Mouse (Mus musculus) limb, embryonic 10.5 days (tissue): Measurements from ENCODE around the gene Rpl24. TPM values are rescaled to one million over a fixed set of nuclear protein-coding genes. Genes with fewer than 3 reads are reported as not detected.
"Not testable (repeated sequence)": the region's sequence is repeated elsewhere in the genome, so short reads cannot be mapped to it uniquely, and the experiment has no call there.

Experiments used
- DNase-seq: peaks from one replicate; pipeline ENCODE4 v3.0.0-alpha.2; 2017; ENCODE audit warnings: low spot score
- H3K27ac ChIP-seq: fragments of 300-500 bp; sonication (generic); 2 replicates; pipeline ENCODE4 v1.5.1; 2016; ENCODE audit warnings: mild to moderate bottlenecking
- H3K27me3 ChIP-seq: fragments of 300-500 bp; sonication (generic); 2 replicates; pipeline ENCODE4 v1.6.1; 2016; ENCODE audit warnings: low read depth, mild to moderate bottlenecking; ENCODE audit not compliant: poor library complexity, severe bottlenecking
- H3K36me3 ChIP-seq: fragments of 300-500 bp; sonication (generic); 2 replicates; pipeline ENCODE4 v1.6.1; 2016; ENCODE audit warnings: mild to moderate bottlenecking, moderate library complexity
- H3K4me1 ChIP-seq: fragments of 300-500 bp; sonication (generic); 2 replicates; pipeline ENCODE4 v1.6.1; 2016
- H3K4me3 ChIP-seq: fragments of 300-500 bp; sonication (generic); 2 replicates; pipeline ENCODE4 v1.5.1; 2016; ENCODE audit warnings: mild to moderate bottlenecking, moderate library complexity
- H3K9me3 ChIP-seq: fragments of 300-500 bp; sonication (generic); replicated peaks from 2 replicates; pipeline ENCODE4 v1.6.1; 2016; ENCODE audit warnings: mild to moderate bottlenecking
- WGBS: fragments of 180-500 bp; shearing (Covaris S2); methylation state at CpG from one replicate; pipeline ENCODE4 v1.1.7; 2016; 5-methylcytosine and 5-hydroxymethylcytosine counted together
- polyA plus RNA-seq: library from polyadenylated mRNA; unstranded; fragments of >200 nt; fragmentation: Nextera tagmentation; extraction: Ambion mirVana; gene quantifications from 2 replicates; pipeline ENCODE4 v1.2.1, GENCODE M21; 2016

Rpl24 gene
- polyA plus RNA-seq = 711 and 800 TPM in 2 replicates

DNA sequence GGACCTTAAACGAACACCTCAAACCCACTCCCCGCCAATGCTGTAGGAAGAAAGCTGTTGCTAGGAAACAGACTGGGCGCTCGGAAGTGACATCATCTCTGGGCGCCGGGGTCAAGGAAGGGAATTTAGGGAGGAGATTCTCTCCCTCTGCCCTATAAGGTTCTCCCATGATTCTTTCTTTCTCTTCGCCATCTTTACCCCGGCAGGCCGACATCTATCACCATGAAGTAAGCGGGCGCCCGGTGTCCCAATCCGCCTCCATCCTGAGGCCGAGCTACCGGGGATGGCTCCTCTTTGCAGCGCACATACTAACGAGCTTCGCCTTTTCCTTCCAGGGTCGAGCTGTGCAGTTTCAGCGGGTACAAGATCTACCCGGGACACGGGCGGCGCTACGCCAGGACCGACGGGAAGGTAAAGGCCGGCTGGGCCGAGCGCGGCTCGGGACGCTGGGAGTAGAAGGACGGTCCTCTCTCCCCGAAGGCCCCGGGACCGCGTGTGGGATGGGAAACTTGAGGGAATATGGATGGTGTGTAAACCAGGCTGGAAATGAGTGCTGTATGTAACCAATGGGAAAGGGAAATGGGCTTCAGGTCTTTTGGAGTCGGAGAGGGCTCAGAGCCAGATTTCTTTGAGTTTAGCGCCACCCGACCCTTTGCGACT is at the start of gene Rpl24:
Rpl24 (plus strand) TSS at position 64 of the 660 bp plus-strand sequence.
- Histone ChIP-seq H3K36me3 (peaks cover 41% of the 10 kb centered on the region), H3K27ac (peak within 1 kb of the TSS; percentile 93), H3K27me3 (no peaks in the 10 kb centered on the region), H3K9me3 (no peaks in the 10 kb centered on the region), H3K4me3 (peak within 1 kb of the TSS; percentile 82), H3K4me1 (peaks cover 9% of the 10 kb centered on the region)
- under 1% methylated on average over 42 of the region's 42 CpGs for WGBS
- DNase-seq = peak; percentile 95

DNA sequence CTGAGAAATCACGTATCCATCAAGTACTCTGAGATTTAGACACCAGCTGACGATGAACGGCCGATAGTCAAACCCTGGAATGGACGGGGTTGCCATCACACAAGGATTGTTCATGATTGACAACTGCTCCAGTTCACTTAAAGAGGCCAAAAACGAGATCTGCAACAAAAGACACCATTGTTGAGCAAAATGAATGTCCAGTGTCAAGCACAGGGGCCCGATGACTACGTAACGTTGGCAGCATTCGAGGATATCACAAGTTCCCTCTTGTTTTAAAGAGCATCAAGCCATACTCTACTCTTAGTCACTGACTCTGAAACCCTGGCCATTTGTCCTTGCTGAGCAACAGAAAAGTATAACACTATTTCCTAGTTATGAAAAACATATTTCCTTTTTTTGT is 44.0 kb upstream of the Rpl24 start:
- Histone ChIP-seq H3K27ac (no peak overlapping the region), H3K9me3 (no peaks in the 10 kb centered on the region), H3K36me3 (peaks cover 90% of the 10 kb centered on the region), H3K27me3 (no peaks in the 10 kb centered on the region), H3K4me3 (no peak overlapping the region), H3K4me1 (no peaks in the 10 kb centered on the region)
- no peak for DNase-seq
- WGBS = 95% methylated on average over 10 of the region's 10 CpGs

DNA sequence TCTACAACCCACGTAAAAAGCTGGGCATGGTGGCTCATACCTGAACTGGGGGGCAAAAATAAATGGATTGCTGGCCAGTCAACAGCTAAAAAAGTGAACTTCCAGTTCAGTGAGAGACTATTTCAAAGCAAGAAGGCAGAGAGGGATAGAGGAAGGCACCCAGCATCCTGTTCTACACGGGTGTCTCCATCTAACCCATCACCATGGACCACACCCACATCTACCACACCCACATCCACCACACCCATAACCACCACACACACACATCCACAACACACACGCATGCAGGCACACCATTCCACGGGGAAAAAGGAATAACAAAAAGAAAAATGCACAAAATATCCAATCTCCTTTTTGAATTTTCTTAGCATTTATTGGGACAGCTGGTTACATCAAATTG is 42.1 kb upstream of the Rpl24 start:
- Histone ChIP-seq H3K9me3 (no peaks in the 10 kb centered on the region), H3K27me3 (no peaks in the 10 kb centered on the region), H3K27ac (no peak overlapping the region), H3K4me3 (no peak overlapping the region), H3K4me1 (no peaks in the 10 kb centered on the region), H3K36me3 (peaks cover 89% of the 10 kb centered on the region)
- no peak for DNase-seq
- 94% methylated on average over 4 of the region's 4 CpGs for WGBS

DNA sequence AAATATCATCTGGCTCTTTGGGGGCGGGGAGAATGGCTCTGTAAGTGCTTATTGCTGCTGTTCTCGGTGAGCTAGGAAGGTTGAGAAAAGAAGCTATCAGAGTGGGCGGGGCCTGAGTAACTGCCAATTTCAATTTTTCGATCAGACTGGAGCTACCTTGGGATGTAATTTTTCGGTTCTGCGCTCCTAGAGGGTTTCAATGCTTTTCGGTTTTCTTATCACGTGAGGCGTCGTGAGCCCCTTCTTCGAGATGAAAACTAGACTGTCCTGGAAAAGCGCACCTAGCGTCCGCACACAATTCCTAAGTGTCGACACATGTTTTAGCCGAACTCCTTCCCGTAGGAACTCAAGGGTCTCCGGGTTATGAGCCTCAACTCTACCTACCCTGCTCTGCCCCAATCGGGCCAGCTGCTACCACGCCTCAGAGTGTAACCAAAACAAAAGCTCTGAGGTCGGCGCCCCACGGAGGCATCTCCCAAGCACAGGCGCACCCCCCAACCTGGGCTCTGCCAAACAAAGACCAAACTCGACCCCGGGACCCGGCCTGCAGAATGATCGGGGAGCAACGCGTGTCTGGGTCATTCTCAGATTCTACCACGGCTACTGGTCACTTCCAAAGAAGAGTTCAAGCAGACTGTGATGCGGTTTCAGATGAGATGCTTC is 32.3 kb upstream of the Rpl24 start:
- Histone ChIP-seq H3K4me3 (peak overlapping the region; percentile 79), H3K27ac (peak overlapping the region; percentile 92), H3K9me3 (no peaks in the 10 kb centered on the region), H3K36me3 (peaks cover 24% of the 10 kb centered on the region), H3K4me1 (no peaks in the 10 kb centered on the region), H3K27me3 (no peaks in the 10 kb centered on the region)
- 1% methylated on average over 32 of the region's 32 CpGs for WGBS
- peak; percentile 77 for DNase-seq

DNA sequence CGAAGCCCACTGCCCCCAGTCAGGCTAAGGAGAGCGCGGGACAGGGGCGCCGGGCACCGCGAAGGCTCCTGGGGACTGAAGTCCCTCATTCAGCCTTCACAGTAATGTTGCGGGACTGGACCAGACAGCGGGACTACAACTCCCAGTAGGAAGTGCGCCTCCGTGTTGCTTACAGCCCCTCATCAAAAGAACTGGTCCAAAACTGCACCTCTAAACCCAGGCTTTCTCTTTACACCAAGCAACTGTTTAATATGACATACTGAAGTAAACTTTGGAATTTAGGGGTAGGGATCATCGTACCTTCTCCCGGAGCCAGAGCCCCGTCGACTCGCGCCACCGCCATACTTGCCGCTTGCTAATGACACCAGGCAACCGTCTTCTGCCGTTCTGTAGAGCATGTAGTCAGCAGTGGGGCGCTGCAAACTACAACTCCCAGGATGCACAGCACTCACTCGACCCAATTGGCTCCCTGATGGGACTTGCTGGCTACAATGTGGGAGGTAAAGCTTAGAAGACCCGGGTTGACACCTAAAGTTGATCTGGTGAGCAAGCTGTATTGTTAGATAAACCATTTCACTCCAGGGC is 31.5 kb upstream of the Rpl24 start, which contains the start of gene Cep97:
Cep97 (minus strand) TSS at position 403 of the 585 bp plus-strand sequence.
- Histone ChIP-seq H3K4me1 (no peaks in the 10 kb centered on the region), H3K27ac (peak within 1 kb of the TSS; percentile 92), H3K36me3 (peaks cover 16% of the 10 kb centered on the region), H3K9me3 (no peaks in the 10 kb centered on the region), H3K4me3 (peak within 1 kb of the TSS; percentile 79), H3K27me3 (no peaks in the 10 kb centered on the region)
- WGBS = under 1% methylated on average over 24 of the region's 24 CpGs
- peak; percentile 85 for DNase-seq

DNA sequence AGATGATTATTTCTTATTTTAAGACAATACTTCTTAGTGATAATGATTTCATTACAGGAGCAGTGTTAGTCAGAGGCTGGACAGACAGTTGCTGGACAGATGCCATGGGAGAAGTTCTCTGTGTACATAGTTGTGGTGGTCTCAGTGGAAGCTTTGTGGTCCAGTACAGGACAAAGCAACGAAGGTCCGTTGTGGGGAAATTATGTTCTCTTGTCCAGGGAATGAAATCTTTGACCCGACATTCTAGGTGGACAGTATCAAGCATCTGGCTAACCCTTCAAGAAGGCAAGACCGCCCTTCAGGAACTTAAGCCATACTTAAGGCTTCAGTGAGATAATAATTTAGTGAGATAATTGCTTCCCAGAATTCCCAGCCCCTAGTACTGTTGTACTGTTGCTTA is 27.3 kb upstream of the Rpl24 start:
- WGBS = 86% methylated on average over 4 of the region's 4 CpGs
- no peak for DNase-seq
- Histone ChIP-seq H3K9me3 (no peaks in the 10 kb centered on the region), H3K4me3 (no peak overlapping the region), H3K4me1 (peaks cover 3% of the 10 kb centered on the region; the same call in 1 of the 2 replicates), H3K27me3 (no peaks in the 10 kb centered on the region), H3K27ac (no peak overlapping the region), H3K36me3 (no peaks in the 10 kb centered on the region)

DNA sequence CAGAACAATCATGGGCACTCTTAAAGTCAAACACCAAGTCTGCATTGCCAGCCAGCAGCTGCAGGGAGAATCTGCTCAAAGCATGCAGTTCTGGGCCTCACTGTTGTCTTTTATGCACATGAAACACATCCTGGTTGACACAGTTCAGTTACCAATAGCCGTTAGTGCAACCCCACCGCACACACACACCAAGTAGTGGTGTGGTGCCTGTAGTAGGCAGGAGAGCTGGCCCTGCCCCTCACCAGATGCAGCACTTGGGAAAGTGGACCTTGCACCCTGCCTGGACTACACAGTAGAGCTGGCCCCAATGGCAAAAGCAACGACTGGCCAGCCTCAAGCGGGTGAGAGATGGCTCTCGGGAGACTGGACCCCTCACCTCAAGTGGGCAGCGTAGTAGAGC is 26.4 kb upstream of the Rpl24 start:
- Histone ChIP-seq H3K4me3 (no peak overlapping the region), H3K27me3 (no peaks in the 10 kb centered on the region), H3K4me1 (peaks cover 7% of the 10 kb centered on the region; the same call in 1 of the 2 replicates), H3K36me3 (no peaks in the 10 kb centered on the region), H3K27ac (no peak overlapping the region), H3K9me3 (no peaks in the 10 kb centered on the region)
- 86% methylated on average over 6 of the region's 6 CpGs for WGBS
- no peak for DNase-seq

DNA sequence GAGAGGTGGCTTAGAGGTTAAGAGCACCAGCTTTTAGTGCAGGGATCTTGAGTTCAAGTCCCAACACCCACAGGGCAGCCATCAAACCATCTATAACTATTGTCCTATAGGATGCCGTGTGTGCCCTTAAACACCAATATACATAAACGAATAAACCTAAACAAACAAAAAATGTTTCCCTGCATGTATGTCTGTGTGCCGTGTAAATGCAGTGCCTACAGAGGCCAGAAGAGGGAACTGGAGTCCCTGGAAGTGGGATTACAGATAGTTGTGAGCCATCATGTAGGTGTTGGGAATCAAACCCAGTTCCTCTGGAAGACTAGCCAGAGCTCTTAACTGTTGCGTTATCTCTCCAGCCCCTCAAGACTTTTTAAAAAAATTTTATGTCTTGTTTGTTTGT is 25.3 kb upstream of the Rpl24 start:
- no peaks in the 10 kb centered on the region for H3K9me3 ChIP-seq
- H3K27me3 ChIP-seq = no peaks in the 10 kb centered on the region
- H3K4me1 ChIP-seq = peaks cover 7% of the 10 kb centered on the region; the same call in 1 of the 2 replicates
- H3K27ac ChIP-seq = no peak overlapping the region
- WGBS = 89% methylated on average over 4 of the region's 4 CpGs
- DNase-seq = no peak
- H3K36me3 ChIP-seq = no peaks in the 10 kb centered on the region
- no peak overlapping the region for H3K4me3 ChIP-seq

DNA sequence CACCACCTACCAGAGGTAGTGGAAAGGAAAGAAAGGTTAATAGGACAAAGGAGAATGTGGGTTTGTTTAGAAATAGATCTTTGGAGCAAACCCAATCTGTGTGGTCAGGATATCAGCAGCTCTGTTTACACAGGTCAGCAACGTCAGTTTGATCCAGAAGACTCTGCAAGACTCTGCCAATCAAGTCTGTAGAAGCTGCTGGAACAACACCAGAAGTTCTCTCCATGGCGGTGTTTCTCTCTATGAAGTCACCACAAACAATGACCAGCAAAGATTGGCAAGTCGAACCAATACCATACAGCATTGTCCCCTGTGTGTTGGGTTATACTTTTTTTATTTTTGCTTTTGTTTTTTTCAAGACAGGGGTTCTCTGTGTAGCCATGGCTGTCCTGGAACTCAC is 18.8 kb upstream of the Rpl24 start:
- DNase-seq = no peak
- Histone ChIP-seq H3K36me3 (no peaks in the 10 kb centered on the region), H3K27ac (no peak overlapping the region), H3K4me1 (peaks cover 7% of the 10 kb centered on the region; the same call in 1 of the 2 replicates), H3K27me3 (no peaks in the 10 kb centered on the region), H3K4me3 (no peak overlapping the region), H3K9me3 (no peaks in the 10 kb centered on the region)
- 83% methylated on average over 3 of the region's 3 CpGs for WGBS

DNA sequence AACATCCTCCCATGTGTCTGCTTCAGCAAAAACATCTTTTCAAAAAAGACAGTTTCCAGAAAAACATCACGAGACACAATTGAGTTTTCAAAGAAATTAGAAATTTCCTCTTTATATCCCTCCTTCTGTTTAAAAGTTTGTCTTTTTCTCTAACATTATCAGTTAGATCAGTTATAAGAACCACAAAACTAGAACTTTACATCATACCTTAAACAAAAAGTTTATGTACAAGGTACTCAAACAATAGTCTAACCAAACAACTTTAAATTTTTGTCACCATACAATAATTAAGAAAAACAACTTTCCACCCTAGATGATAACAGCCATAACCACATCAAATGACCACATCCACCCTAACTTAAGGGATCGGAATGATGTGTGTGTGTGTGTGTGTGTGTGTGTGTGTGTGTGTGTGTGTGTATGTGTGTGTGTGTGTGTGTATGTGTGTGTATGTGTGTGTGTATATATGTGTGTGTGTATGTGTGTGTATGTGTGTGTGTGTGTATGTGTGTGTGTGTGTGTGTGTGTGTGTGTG is 18.1 kb upstream of the Rpl24 start:
- not testable (repeated sequence) for H3K4me3 ChIP-seq, DNase-seq, H3K36me3 ChIP-seq, H3K9me3 ChIP-seq, H3K27me3 ChIP-seq, H3K27ac ChIP-seq, H3K4me1 ChIP-seq
- WGBS = 84% methylated on average over 2 of the region's 2 CpGs

DNA sequence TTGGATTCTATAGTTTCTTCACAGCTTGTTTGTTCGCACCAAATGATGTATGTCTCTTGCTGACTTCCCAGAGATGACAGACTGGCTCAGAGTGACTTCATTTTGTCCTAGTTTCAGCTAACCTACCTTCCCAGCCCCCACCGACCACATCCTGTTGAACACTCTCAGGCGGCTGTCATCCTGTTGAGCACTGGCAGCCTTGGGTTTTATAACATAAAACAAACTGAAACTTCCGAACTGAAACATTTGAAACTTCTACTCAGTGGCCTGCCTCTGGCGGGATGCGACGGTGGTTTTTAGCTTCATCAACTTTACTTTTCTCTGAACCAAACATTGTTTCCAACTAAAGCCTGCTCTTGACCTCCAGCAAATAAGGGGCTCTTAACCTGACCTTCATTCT is 17.1 kb upstream of the Rpl24 start:
- peaks cover 2% of the 10 kb centered on the region; the same call in 1 of the 2 replicates for H3K4me1 ChIP-seq
- DNase-seq = no peak
- no peak overlapping the region for H3K4me3 ChIP-seq
- H3K27me3 ChIP-seq = no peaks in the 10 kb centered on the region
- no peaks in the 10 kb centered on the region for H3K36me3 ChIP-seq
- no peaks in the 10 kb centered on the region for H3K9me3 ChIP-seq
- WGBS = 78% methylated on average over 7 of the region's 7 CpGs
- H3K27ac ChIP-seq = no peak overlapping the region

DNA sequence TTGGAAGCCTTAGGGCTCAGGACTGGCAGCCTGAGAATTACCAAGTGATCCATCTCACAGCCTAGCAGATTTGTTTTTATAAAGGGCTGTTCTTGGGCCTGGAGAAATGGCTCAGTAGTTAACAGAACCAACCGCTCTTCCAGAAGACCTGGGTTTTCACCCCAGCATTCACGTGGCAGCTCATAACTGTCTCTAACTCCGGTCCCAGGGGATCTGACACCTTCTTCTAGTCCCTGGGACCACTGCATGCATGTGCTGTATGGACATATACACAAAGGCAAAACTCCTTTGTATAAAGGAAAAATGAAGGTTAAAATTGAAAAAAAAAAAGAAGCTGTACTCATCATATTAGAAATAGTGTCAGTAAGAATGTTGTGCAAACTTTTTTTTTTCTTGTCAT is 15.6 kb upstream of the Rpl24 start:
- DNase-seq = no peak
- Histone ChIP-seq H3K27ac (no peak overlapping the region), H3K27me3 (no peaks in the 10 kb centered on the region), H3K4me3 (no peak overlapping the region), H3K4me1 (no peaks in the 10 kb centered on the region), H3K36me3 (no peaks in the 10 kb centered on the region), H3K9me3 (no peaks in the 10 kb centered on the region)
- WGBS = 72% methylated on average over 3 of the region's 3 CpGs
